Mouse (Mus musculus): Measurements from ENCODE around the gene Trappc13.
"Not testable (repeated sequence)": the region's sequence is repeated elsewhere in the genome, so short reads cannot be mapped to it uniquely, and the experiment has no call there.

Trappc13 gene

DNA sequence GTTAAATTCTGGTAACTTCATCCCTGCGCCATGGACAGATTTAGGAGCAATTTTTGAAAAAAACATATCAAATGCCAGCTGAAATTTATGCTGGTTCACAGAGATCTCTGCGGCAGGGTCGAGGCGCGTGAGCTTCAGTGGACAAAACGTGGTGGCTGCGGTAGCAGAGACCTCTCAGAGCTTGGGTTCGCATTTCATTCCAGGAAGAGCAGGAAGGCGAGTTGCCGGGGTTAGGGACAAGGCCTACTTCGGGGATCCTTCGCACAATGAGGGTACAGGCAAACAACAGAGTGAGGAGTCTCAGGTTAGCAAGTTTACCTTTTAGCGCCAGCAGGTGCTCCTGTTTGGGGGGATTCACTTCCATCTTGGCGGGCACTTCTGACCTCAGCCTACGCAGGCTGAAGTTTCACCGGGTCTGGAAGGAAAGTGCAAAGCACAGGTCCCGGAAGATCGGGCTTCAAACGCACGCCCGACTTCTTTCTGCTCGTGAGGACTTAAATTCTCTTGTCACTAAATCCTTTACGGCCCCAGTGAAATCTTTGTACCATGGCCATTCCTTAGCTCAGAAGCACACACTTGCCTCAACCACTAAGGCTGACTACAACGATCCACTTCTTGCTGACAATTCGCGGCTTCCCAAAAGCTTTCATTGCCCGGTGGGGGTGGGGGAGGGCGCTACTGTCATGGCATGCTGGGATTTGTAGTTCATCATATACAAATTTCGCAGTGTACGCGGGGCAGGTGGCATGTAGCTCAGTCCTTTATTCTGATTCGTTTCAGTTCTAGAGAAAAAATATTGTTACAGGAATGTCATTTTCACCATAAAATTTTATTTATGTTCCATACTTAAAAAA is at the start of gene Trappc13:
Gene Trappc13 (minus strand): TSS at position 674 of the 854 bp plus-strand sequence.
- DNase-seq (ENCODE audit: low spot score) = no peak

DNA sequence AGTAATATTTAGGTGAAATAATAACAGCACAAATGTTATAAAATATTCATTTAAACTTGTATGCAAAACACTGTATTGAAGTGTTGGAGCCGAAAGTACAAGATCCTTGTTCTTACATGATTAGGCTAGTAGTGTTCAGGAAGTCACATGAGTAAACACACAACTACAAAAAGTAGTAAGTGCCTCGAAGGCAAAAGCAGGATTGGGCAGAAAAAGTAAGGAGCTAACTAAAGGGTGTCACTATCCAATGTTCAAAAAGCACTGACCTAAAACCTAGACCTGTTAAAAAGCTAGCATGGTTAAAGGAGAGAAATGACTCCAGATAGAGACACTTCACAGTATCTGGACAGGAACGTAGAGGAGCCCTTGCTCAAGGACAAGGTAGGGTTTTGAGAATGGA is 49.2 kb upstream of the Trappc13 start:
- no peak for DNase-seq (ENCODE audit: low spot score)

DNA sequence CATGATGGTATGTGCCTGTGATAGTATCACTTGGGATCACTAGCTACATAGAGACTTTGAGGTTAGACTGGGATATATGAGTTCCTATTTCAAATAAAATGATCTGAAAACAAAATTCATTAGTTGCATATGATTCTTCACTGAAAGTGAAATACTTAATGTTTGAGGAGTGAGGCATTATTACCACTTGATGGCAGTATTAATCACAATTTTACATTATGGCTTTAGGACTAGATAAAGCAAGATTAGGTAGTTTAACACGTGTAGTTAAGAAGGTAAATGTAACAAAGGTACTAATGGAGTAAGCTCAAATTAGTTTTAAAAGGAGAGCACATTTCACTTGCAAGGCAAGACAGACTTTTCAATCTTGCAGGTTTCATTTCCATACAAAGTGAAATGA is 26.0 kb upstream of the Trappc13 start:
- no peak for DNase-seq (ENCODE audit: low spot score)

DNA sequence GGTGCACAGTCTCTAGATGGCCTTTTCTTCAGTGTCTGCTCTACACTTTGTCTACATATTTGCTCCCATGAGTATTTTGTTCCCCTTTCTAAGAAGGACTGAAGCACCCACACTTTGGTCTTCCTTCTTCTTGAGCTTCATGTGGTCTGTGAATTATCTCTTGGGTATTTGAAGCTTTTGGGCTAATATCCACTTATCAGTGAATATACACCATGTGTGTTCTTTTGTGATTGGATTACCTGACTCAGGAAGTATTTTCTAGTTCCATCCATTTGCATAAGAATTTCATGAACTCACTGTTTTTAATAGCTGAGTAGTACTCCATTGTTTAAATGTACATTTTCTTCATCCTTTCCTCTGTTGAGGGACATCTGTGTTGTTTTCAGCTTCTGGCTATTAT is 17.6 kb upstream of the Trappc13 start:
- not testable (repeated sequence) for DNase-seq (ENCODE audit: low spot score)

DNA sequence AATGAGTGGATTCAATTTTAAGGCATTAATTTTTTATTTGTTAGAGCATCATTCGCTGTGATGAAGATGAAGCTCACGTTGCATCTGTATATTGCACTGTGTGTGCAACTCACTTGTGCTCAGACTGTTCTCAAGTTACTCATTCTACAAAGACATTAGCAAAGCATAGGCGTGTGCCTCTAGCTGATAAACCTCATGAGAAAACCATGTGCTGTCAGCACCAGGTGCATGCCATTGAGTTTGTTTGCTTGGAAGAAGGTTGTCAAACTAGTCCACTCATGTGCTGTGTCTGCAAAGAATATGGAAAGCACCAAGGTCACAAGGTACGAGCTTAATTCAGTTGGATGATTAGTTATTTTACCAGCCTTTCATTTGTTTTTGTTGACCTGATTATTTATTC is 9.1 kb upstream of the Trappc13 start:
- no peak for DNase-seq (ENCODE audit: low spot score)

DNA sequence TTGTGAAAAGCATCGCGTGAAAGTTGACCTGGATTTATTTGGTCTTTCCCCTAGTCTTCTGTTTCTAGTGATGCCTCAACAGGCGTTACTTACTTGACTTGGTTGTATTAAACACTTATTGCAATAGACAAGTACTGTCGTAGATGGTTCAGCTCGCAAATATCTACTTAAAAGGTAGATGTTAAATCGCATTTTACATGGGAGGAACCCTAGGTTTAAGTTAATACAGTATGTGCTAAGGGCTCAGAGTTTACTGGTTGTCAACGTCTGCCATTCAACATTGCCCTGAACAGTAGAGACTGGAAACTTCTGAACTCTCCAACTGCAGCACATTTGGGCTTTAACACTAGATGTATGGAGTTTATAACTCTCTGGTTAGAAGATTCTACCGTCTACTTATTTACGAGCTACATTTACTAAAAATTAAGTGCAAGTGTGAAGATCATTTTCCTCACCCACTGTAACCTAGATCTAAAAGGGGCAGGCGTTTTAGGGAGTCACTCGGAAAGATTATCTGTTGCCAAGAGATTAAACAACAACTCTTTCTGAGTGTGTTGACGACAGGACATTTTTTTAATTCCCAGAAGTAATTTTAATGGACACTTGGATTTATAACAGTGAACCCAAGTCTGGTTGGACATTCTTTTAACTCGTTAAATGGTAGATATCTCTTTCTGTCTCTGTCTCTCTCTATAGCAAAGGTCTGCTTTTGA is 1.1 kb upstream of the Trappc13 start:
- no peak for DNase-seq (ENCODE audit: low spot score)

DNA sequence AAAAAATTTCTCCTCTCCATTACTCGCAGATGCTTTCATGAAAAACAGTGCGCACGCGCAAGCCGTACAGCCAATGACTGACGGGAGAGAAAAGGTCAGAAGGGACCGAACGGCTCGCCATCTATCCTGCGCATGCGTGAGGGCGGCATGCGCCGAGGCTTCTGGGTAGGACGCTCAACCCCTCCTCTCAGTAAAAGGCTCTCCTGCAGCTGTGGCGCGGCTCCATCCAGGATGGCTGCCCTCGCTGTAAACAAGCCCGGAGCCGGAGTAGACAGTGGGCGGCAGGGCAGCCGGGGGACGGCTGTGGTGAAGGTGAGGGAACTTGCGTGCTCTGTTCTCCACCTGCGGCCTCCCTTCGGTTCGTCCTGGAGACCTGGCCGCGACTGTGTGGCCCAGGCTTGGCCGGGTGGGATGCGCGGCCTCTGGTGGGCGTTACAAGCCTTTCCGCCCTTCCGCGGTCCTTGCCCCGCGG is 417 bp upstream of the Trappc13 start, which contains the start of gene Trim23:
Gene Trim23 (plus strand): TSS at position 148 of the 472 bp plus-strand sequence.
- peak; percentile 97 for DNase-seq (ENCODE audit: low spot score)

DNA sequence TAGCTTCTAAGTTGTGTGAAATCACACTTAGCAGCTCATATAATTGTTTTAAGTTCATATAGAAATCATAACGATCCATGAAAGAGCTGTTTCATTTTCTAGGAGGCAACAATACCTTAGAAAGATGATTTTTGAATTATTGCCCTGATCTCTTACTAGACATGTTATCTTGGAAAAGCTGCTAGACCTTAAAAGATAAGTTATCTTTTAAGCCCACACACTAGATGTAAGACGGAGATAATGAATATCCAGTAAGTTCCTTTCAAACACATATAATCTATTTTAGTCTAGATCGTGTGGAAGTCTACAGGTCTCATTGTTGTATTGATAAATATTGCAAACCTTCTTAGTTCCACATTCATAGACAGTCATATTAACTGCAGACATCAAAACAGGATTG is 1.4 kb downstream of the Trappc13 start:
- DNase-seq (ENCODE audit: low spot score) = no peak

DNA sequence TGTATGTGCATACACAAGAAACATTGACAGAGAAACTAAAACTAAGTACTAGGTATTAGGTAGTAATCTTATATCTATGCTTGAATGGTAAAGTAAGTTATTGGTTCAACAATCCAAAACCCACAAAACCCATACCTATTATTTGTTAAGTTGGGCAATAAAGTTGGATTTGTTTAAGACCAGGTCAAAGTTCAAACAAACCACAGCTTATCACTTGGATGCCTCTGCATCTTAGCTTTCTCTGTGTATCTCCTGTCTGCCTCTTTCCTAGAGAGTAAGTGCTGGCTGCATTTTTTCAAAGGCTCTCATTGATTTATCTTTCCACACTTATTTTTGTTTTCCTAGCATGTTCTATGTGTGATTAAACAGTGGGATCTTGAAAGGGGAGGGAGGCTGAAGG is 5.8 kb downstream of the Trappc13 start:
- no peak for DNase-seq (ENCODE audit: low spot score)

DNA sequence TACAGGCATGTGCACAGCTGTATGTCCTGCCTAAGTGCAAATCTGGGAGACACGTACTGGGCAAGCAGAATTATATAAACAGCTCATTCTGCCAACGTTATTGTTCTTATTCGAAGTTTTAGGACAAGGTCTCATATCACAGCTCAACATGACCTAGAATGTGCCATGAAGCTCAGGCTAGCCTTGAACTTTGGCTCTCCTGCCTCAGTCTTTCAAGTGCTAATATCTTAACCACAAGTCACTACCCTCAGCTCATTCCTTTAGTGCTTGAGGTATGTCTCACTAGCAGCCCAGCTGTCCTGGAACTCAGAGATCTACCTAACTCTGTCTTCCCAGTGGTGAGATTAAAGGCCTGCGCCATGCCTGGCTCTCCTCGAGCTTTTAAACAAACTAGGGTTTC is 6.6 kb downstream of the Trappc13 start:
- DNase-seq (ENCODE audit: low spot score) = no peak

DNA sequence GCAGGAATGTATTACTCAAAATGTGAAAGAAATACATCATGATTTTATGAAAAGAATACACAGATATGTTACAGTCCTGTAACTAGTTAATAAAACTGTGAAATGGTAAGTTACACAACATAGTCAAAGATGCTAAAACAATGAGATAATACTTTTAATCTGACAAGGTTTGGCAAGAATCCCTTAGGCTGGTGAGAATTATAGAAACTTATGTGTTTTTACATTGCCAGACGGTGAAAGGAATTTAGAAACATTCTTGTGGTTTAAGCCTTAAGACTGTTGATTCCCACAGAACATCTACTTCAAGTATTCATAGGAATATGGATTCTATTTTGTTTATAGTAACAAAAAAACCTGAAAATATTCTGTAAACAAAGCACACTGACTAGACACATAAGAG is 22.6 kb downstream of the Trappc13 start:
- no peak for DNase-seq (ENCODE audit: low spot score)

DNA sequence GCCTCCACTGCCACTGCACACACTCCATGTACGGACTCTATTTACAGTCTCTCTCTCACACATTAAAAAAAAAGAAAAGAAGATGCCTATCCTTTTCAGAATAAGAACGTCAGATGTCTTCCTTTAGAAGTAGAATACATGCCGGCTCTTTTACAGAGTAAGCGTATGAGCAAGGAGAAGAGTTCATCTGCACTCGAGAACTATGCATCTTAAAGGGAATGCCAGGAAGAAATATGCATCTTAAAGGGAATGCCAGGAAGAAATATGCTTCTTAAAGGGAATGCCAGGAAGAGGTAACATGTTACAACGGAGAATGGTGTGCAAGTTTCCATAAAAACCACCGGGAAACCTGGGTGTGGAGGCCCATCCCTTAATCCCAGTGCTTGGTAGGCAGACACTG is 23.2 kb downstream of the Trappc13 start:
- DNase-seq (ENCODE audit: low spot score) = no peak

DNA sequence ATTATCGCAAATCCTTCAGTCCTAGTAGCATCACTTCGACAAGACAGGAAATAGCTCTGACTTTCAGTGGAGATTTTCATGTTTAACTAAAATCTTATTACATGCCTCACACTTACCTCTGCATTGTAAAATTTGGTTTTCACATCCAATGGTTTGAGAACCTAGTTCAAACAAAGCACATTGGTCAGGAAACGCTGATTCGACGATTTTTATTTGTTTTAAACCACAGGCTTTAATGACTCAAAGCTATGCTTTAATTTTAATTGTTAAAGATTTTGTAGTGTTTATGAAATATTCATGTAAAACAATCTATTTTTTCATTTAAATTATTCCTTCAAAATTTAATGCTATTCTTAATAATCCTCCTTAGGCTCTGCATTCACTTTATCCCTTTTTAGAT is 24.1 kb downstream of the Trappc13 start:
- DNase-seq (ENCODE audit: low spot score) = no peak

DNA sequence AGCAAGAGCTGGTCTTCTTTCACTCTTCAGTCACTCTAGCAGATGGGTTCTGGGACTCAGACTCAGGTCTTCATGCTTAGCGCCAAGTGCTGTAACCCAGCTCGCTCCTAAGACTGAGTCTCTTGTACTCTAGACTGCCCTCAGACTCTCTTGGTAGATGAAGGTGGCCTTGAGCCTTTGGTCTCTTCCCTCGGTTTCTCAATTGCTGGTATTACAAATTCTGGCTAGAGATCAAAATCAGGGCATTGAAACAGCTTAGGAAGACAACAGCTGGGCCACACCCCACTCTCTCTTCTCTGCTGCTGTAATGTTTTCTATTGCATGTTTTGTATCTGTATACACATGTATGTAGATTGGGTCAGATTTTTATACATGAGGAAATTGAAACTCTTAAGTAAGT is 32.6 kb downstream of the Trappc13 start:
- no peak for DNase-seq (ENCODE audit: low spot score)

DNA sequence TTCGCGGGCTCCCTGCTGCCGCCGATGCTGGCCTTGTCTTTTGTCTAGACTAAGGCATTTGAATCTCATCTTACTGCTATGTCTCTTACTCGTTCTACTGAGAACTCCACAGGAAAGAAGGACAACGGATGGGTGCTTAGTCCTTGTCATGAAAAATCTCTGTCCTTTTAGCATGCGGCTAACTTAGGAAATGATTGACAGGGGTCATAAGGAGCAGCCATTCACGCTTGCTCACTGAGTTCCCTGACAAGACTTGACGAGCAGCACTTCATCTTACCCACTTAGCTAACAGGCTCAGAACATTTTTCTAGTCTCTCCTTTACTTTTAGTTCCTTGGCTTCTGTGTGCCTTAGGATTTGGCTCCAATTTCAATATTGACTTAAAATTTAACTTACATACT is 33.4 kb downstream of the Trappc13 start:
- no peak for DNase-seq (ENCODE audit: low spot score)

DNA sequence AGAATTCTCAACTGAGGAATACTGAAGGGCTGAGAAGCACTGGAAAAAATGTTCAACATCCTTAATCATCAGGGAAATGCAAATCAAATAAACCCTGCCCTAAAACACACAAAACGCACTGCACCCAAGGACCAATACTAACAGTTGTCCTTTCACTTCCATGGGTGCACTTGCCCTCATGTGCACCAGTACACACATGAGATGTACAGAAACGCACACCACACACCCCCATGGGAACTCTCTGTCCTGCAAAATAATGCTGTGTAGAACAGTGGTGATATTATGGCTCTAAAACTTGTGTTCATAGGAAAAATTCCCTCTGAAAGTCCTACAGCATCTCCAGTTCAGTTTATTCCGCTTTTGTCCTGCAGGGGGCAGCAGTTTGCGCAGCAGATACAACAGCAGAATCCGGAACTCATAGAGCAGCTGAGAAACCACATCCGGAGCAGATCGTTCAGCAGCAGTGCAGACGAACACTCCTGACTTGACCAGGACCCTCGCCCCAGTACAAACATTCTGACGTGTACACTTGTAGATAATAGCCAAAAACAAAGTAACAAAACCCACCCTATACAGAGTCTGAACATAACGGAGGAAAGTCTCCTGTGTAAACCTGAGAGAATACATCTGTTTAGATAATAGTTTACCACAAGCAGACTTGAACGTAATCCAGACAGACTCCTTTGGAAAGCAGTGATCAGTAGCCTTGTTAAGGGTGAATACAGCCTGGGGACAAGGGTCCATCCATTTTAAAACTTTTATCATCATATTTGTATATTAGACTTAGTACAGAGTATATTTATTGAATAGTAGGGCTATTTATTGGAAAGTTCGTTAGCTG is 38.7 kb downstream of the Trappc13 start:
- peak; percentile 84 for DNase-seq (ENCODE audit: low spot score)

DNA sequence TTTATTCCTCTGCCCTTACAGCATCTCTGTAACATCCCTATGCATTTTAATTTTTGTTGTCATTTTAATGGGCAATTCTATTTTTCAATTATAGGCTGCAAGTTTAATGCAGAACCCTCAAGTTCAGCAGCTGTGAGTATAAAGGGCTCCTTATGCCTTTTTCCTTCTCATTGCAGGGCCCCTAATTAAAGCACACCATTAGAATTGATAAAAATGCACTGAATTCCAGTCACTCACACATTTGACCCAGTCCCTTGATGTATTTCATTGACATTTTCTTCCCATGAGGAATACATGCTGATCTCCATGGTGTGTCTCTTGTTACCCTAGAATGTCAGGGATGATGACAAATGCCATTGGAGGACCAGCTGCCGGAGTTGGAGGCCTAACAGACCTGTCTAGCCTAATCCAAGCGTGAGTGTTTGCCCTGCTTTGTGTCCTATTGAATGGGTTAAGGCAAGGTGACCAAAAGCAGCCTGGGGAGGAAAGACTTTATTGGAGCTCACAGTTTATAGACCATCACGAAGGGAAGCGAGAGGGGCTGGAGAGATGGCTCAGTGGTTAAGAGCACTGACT is 43.7 kb downstream of the Trappc13 start:
- DNase-seq (ENCODE audit: low spot score) = no peak

DNA sequence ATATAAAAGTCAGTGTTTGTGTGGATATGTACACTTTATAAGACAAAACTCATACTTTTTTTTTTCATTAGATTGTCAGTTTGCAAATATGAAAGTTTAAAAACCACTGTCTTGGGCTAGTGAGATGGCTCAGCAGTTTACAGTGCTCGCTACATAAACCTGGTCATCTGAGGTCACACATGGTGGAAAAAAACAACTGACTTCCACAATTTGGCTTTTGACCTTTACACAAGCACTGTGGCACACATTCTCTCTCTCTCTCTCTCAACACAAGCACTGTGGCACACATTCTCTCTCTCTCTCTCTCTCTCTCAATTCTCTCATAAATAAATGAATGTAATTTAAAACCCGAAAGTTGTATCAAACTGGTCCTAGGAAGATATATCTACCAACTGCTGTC is 45.7 kb downstream of the Trappc13 start:
- no peak for DNase-seq (ENCODE audit: low spot score)

DNA sequence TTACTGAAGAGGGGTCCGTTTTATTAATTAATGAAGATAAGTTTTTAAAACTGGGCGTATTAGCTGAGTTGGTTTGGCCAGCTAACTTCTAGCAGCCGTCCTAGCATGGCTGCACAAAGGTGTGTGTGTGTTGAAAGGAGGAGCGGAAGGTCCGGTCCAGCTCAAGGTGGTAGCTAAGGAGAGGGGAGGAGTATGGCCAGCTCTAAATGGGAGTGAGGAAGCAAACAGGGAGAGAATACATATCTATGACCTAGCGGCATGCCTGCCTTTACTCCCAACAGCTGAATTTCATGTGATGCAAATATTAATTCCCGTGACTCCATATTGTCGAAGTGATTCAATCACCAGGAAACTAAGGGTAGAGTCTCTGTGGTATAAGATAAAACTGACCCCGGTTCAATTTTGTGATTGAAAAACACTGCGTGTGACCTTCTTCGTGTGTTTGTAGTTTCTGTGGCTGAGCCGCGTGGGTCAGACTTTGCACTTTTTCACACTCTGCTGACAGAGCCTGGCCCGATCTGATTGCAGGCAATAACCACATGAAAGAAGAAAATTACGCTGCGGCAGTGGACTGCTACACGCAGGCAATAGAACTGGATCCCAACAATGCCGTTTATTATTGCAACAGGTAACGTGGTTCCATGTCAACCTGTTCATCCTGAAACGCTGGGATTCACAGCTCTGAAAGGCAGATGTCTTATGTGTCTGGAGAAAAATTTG is 54.4 kb downstream of the Trappc13 start:
- DNase-seq (ENCODE audit: low spot score) = no peak

DNA sequence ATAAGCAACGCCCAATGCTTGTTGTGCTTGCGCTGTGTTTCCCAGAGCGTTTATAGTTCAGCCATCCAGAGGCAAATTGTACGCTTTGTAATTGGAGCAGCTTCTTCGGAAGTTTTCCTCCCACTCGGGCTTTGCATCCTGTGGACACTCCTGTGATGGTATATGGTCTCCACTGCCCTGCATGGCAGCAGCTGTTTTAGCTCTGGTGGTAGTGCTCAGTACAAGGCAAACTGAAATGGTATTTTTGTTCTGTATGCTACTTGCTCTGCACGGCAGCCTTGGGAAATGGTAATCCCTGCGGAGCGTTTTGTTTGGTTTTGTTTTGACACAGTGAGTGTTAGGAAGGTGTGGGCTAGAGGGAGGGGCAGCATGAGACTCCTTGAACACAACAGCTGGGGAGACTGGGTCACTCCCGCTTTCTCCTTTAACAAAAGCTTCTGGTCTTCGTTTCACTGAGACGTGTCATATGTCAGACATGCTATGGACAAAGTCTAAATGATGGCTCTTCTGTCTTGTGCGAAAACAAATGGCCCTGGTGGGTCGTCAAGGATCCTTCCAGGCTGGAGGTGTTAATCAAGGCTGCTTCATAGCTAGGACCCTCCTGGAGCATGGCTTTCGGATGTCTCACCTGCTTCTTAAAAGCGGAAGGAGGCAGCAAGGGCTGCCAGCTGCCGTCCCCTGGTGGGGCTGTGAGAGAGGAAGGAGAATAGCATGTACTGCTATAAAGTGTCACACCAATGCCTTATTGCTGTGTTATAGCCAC is 56.0 kb downstream of the Trappc13 start:
- no peak for DNase-seq (ENCODE audit: low spot score)

DNA sequence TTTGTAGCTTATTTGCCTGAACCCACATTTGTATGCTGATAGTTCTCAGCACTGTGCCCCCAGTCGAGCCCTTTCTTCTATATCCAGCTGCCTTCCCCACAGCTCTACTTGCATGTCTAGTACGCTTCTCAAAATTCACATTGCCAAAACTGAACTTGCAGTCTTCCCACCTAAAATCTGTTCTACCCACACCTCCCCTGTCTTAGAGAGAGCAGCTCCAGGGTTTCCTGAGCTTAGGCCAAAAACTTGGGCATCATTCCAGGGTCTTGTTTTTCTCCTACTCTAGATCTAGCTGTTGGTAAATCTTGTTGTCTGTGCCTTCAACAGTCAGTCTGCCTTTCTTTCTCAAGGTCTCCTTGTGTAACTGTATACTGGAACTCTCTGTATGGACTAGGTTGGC is 63.4 kb downstream of the Trappc13 start:
- DNase-seq (ENCODE audit: low spot score) = no peak
